Mouse (Mus musculus) small intestine, adult 2 months (tissue): ENCODE data around the gene Angptl2. TPM values are rescaled to one million over a fixed set of nuclear protein-coding genes. Genes with fewer than 3 reads are reported as not detected.

Source experiments
- H3K27ac ChIP-seq: fragments of 200-500 bp; 2 replicates; pipeline ENCODE4 v1.5.1; 2012; ENCODE audit warnings: low read depth, low read length, control low read depth, inconsistent platforms; ENCODE audit not compliant: insufficient read depth
- H3K27me3 ChIP-seq: fragments of 200-500 bp; 2 replicates; pipeline ENCODE4 v1.6.1; 2012; ENCODE audit warnings: mild to moderate bottlenecking, moderate library complexity, low read length, inconsistent platforms; ENCODE audit not compliant: control insufficient read depth, insufficient read depth
- H3K36me3 ChIP-seq: fragments of 200-500 bp; 2 replicates; pipeline ENCODE4 v1.6.1; 2012; ENCODE audit warnings: mild to moderate bottlenecking, low read length, control low read depth, inconsistent platforms; ENCODE audit not compliant: control insufficient read depth, insufficient read depth
- H3K4me1 ChIP-seq: fragments of 200-500 bp; 2 replicates; pipeline ENCODE4 v1.6.1; 2012; ENCODE audit warnings: low read length, inconsistent platforms, mixed read lengths; ENCODE audit not compliant: control insufficient read depth, insufficient read depth, insufficient read length
- H3K4me3 ChIP-seq: fragments of 200-500 bp; 2 replicates; pipeline ENCODE4 v1.5.1; 2012; ENCODE audit warnings: low read depth, mild to moderate bottlenecking, control low read depth, inconsistent platforms, low read length, moderate library complexity
- CTCF ChIP-seq: fragments of 200-500 bp; IDR thresholded peaks from 2 replicates; pipeline ENCODE4 v1.5.1; 2012; ENCODE audit warnings: low read depth, mild to moderate bottlenecking, control low read depth, inconsistent platforms, low read length, moderate library complexity, mixed read lengths; ENCODE audit not compliant: insufficient replicate concordance, insufficient read length; ENCODE audit errors: extremely low read depth
- POLR2A ChIP-seq: fragments of 200-500 bp; IDR thresholded peaks from 2 replicates; pipeline ENCODE4 v1.6.1; 2012; ENCODE audit warnings: low read depth, mild to moderate bottlenecking, control low read depth, inconsistent platforms, low read length, moderate library complexity
- WGBS: fragments of 180-500 bp; shearing (Covaris S2); methylation state at CpG from one replicate; pipeline ENCODE4 v1.1.7; 2018; 5-methylcytosine and 5-hydroxymethylcytosine counted together
- polyA plus RNA-seq: library from polyadenylated mRNA; depleted of rRNA; stranded (reverse); fragments of >200 nt; gene quantifications from 2 replicates; pipeline ENCODE4 v1.2.3, GENCODE M21; 2012

Angptl2 gene
- polyA plus RNA-seq, 1 experiment = 18.9 TPM

DNA sequence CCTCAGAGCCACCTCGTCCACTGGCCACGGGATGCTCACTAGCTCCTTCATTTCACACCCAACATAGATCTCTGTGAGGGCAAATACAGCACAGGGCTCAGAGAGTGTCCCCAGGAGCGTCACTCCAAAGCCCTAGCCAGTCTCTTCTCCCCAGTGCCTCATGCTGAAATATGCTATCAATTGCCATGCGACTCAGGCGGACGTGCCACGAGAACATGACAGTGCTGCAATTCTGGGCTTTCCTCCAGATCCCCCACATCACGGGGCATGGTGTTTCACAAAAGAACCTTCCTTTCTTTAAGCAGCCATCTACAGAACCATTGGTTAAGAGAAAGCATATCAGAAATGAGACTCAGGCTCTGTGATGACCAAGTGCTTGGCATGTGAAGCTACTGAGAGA lies 44.9 kb downstream of the Angptl2 start:
- Histone ChIP-seq H3K4me3 (no peak overlapping the region), H3K27ac (no peak overlapping the region), H3K27me3 (no peaks in the 10 kb centered on the region), H3K4me1 (peaks cover 2% of the 10 kb centered on the region; the same call in 1 of the 2 replicates), H3K36me3 (peaks cover 12% of the 10 kb centered on the region)
- WGBS = 87% methylated on average over 8 of the region's 8 CpGs
- TF ChIP-seq POLR2A = no peak
- TF ChIP-seq CTCF = no peak

DNA sequence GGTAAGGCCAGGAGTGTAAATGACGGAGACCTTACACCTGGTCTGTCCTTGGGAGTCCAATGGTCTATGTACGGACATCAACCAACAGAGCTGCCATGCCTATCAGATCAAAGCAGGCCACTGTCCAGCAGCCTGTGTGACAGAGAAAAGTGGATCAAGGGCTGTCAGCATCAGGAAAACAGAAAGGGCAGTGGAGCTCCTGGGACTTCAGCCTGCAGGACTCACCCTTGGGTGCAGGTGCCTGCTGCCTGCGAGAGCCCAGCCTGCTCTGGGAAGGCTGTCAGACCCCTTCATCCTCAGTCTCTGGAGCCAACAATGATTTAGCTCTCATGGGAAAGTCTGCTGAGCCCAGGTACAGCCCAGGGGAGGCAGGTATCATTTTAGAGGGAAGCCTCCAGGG lies 45.6 kb downstream of the Angptl2 start:
- no peaks in the 10 kb centered on the region for H3K27me3 ChIP-seq
- TF ChIP-seq POLR2A (no peak), CTCF (no peak)
- no peak overlapping the region for H3K4me3 ChIP-seq
- H3K36me3 ChIP-seq = peaks cover 8% of the 10 kb centered on the region
- WGBS = 93% methylated on average over 3 of the region's 3 CpGs
- H3K27ac ChIP-seq = no peak overlapping the region
- peaks cover 2% of the 10 kb centered on the region; the same call in 1 of the 2 replicates for H3K4me1 ChIP-seq

DNA sequence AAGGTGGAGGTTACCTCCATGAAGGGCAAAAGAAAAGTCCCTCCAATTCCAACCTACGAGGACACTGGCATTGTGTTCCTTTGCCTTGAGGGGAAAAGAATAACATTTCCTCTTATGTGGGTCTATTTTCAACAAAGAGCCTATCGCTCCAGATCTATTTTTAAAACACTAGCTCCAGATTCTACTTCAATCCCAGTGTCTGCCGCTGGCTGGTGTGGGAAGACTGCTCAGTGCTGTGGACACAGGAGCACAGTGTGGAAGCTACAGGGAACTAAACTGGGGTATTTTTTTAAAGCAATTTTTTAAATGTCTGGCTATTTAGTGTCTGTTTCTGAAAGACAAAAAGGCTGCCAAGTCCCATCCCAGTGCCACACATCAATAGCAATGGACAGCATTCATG lies 49.9 kb downstream of the Angptl2 start:
- H3K27ac ChIP-seq = no peak overlapping the region
- peaks cover 3% of the 10 kb centered on the region; the same call in 1 of the 2 replicates for H3K36me3 ChIP-seq
- no peaks in the 10 kb centered on the region for H3K27me3 ChIP-seq
- no peak overlapping the region for H3K4me3 ChIP-seq
- WGBS = 80% methylated on average over 3 of the region's 3 CpGs
- no peaks in the 10 kb centered on the region for H3K4me1 ChIP-seq
- no peak for TF ChIP-seq CTCF
- TF ChIP-seq POLR2A = no peak

DNA sequence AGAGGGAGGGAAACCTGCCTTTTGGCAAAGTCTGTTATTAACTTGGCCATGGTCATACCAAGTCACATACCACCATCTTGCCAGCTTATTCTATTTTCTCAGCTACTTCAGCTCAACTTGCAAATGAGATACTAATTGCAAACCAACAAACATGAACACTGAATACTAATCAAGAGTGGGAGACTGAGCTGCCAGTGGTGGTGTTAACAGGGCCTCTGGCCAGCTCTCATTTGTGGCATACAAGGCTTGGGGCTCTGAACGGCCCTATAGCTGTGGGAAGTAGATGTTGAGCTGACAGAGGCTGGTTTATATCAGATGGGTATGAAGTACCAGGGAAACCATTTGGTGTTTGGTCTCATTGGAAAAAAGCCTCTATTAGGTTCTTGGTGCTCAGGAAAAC lies 51.2 kb downstream of the Angptl2 start:
- Histone ChIP-seq H3K27me3 (no peaks in the 10 kb centered on the region), H3K4me3 (no peak overlapping the region), H3K36me3 (peaks cover 3% of the 10 kb centered on the region; the same call in 1 of the 2 replicates), H3K27ac (no peak overlapping the region), H3K4me1 (no peaks in the 10 kb centered on the region)
- no peak for TF ChIP-seq POLR2A
- TF ChIP-seq CTCF = no peak
- 80% methylated on average over 1 of the region's 1 CpGs for WGBS

DNA sequence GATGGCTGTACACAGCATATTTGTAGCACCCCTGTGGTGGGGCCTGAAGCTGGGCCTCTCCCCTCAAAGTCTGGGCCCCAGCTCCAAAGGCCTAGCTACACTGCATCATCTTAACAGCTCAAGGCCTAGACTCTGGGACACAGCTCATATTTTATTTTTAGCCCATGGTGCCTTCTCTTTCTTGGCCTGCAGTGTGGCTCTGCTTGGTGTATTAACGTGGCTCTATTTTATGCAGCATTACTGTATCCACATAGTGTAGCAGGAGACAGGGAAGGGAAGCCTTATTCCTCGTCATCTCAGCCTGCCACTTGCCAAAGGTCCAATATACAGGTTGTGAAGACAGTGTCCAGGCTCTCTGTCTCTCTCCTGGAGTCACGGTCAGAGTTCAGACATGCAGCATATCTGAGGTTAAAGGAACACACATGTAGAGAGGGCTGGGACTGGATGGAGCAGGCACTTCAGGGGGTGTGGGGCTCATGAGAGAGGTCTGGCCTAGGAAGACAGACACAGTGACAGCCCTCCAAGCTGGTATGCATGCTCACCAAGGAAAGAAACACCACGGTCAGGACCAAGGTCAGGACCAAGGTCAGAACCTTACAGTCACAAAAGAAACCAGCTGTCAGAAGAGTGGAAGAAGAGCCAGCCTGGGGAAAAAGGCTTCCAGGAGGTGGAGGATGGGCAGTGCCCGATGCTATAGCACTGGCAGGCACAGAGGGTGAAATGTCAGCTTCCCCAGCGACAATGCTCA lies 52.7 kb downstream of the Angptl2 start:
- Histone ChIP-seq H3K27ac (no peak overlapping the region), H3K27me3 (no peaks in the 10 kb centered on the region), H3K4me3 (no peak overlapping the region), H3K36me3 (peaks cover 3% of the 10 kb centered on the region; the same call in 1 of the 2 replicates), H3K4me1 (no peaks in the 10 kb centered on the region)
- WGBS = 88% methylated on average over 6 of the region's 6 CpGs
- TF ChIP-seq POLR2A (no peak), CTCF (no peak)

DNA sequence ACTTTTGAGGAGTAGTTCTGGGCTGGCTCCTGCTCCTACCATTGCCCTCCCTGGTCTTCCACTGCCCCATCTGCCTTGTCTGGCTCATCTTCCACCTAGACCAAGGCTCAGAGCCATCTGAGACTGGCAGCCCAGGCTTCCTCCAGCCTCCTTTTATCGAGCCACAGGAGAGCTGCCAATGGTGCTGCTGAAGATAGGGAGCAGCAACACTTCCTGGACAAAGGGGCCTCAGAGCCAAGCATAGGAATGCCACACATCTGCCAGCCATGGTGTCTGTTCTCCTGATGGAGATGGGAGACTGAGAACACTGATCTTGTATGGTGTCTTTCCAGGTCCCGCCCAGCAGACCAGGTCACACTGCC lies 53.2 kb downstream of the Angptl2 start:
- no peak for TF ChIP-seq CTCF
- TF ChIP-seq POLR2A = no peak
- Histone ChIP-seq H3K36me3 (peaks cover 3% of the 10 kb centered on the region; the same call in 1 of the 2 replicates), H3K27ac (no peak overlapping the region), H3K4me1 (no peaks in the 10 kb centered on the region), H3K4me3 (no peak overlapping the region), H3K27me3 (no peaks in the 10 kb centered on the region)
- 71% methylated on average over 2 of the region's 2 CpGs for WGBS

DNA sequence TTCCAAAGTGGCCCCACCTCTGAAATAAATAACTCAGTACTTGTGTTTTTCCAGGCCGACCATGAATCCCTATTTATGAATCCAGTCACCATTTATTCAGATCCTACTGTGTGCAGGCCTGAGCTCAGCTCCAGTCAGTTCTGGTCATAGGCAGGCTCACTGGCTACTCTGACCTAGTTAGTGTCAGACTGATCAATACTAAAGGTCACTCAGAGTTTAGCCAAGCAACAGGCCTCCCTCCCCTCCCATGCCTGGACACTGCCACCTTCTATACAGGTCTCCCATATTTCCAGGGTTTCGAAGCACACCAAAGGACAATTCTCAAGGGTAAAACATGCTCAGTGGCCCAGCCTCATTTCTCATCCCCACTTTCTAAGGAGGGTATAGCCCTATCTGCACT lies 54.7 kb downstream of the Angptl2 start:
- Histone ChIP-seq H3K4me3 (no peak overlapping the region), H3K4me1 (no peaks in the 10 kb centered on the region), H3K27me3 (no peaks in the 10 kb centered on the region), H3K36me3 (peaks cover 3% of the 10 kb centered on the region; the same call in 1 of the 2 replicates), H3K27ac (no peak overlapping the region)
- TF ChIP-seq POLR2A (no peak), CTCF (no peak)
- WGBS = 79% methylated on average over 2 of the region's 2 CpGs
